Mouse (Mus musculus): ENCODE measurements around the gene Rhox3e. TPM values are rescaled to one million over a fixed set of nuclear protein-coding genes. Genes with fewer than 3 reads are reported as not detected.
"Not testable (repeated sequence)": the region's sequence is repeated elsewhere in the genome, so short reads cannot be mapped to it uniquely, and the experiment has no call there.

The Rhox3e gene
- not detected in 2 replicates for polyA plus RNA-seq (2016; fragmentation: Nextera tagmentation; extraction: Ambion mirVana)

- not testable (repeated sequence) for H3K27me3 ChIP-seq; H3K27ac ChIP-seq; H3K9ac ChIP-seq; ATAC-seq (ENCODE audit: insufficient number of reproducible peaks, insufficient read depth, low FRiP score, low TSS enrichment); H3K36me3 ChIP-seq; H3K4me3 ChIP-seq; H3K4me2 ChIP-seq (replicated peaks); H3K9me3 ChIP-seq; H3K4me1 ChIP-seq
- WGBS: 86% methylated on average over 1 of the region's 4 CpGs
Measured at GRCm38 (mm10) chrX:37541719-37542118, at the start of gene Rhox3e. Gene Rhox3e (plus strand): TSS chrX:37542019.

DNA sequence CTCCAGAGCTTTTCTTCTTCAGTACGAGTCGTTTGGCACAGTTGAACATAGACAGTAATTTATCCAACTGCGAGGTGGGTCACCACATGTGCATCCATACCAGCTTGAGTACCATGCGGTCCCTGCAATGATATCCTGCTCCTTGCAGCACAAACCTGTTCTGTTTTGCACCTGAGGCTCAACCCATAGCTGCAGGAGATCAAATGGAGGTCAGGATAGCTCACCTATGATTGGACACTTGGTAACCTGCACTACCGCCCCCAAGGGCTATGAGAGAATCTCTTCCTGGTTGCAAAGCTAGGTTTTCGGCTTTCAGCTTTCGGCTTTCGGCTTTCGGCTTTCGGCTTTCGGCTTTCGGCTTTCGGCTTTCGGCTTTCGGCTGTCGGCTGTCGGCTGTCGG lies 27.8 kb upstream of the Rhox3e start, which contains the start of gene Rhox4d:
Gene Rhox4d (plus strand): TSS at position 301 of the 400 bp plus-strand sequence.
- not testable (repeated sequence) for H3K4me1 ChIP-seq; H3K27ac ChIP-seq; ATAC-seq (ENCODE audit: insufficient number of reproducible peaks, insufficient read depth, low FRiP score, low TSS enrichment); H3K9ac ChIP-seq; H3K36me3 ChIP-seq; H3K4me3 ChIP-seq; H3K4me2 ChIP-seq (replicated peaks); H3K27me3 ChIP-seq; H3K9me3 ChIP-seq
- 93% methylated on average over 17 of the region's 18 CpGs for WGBS

GRCm38 (mm10) chrX:37530152-37530551 lies 11.7 kb upstream of the Rhox3e start, which contains the start of gene Rhox2e:
Gene Rhox2e (plus strand): TSS chrX:37530452.
- H3K4me2 ChIP-seq (replicated peaks); H3K9me3 ChIP-seq; H3K4me3 ChIP-seq; H3K36me3 ChIP-seq; H3K9ac ChIP-seq; H3K27me3 ChIP-seq; H3K4me1 ChIP-seq; H3K27ac ChIP-seq; ATAC-seq (ENCODE audit: insufficient number of reproducible peaks, insufficient read depth, low FRiP score, low TSS enrichment): not testable (repeated sequence)
- WGBS: 97% methylated on average over 2 of the region's 8 CpGs

GRCm38 (mm10) chrX:37557112-37557511 lies 15.3 kb downstream of the Rhox3e start, which contains the start of gene Rhox4e:
Gene Rhox4e (plus strand): TSS chrX:37557412.
- H3K36me3 ChIP-seq; H3K9ac ChIP-seq; H3K4me3 ChIP-seq; H3K27me3 ChIP-seq; H3K4me1 ChIP-seq; H3K27ac ChIP-seq; ATAC-seq (ENCODE audit: insufficient number of reproducible peaks, insufficient read depth, low FRiP score, low TSS enrichment); H3K4me2 ChIP-seq (replicated peaks); H3K9me3 ChIP-seq: not testable (repeated sequence)
- WGBS: 95% methylated on average over 10 of the region's 18 CpGs

DNA sequence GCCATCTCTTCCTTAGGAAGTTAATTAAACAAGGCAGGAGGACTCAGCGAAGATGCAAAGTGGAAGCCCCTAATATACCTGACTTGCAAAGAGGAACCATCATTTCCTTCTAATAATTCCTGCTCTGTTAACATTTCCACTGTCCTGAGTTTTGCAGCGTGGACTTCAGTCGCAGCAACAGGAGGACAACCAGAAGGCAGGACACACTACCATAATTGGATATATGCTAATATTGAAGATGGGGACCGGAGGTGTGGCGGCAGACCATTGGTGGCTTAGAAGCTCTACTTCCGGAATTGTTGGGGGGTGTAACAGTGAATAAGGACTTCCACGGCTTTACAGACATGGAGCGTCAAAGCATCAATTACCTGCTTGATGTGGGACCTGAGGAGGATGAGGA lies 29.3 kb downstream of the Rhox3e start, which contains the start of gene Rhox2f:
Gene Rhox2f (plus strand): TSS at position 301 of the 400 bp plus-strand sequence.
- WGBS: 96% methylated on average over 8 of the region's 8 CpGs
- not testable (repeated sequence) for H3K9ac ChIP-seq; H3K4me1 ChIP-seq; H3K4me2 ChIP-seq (replicated peaks); H3K9me3 ChIP-seq; H3K36me3 ChIP-seq; H3K4me3 ChIP-seq; H3K27ac ChIP-seq; H3K27me3 ChIP-seq; ATAC-seq (ENCODE audit: insufficient number of reproducible peaks, insufficient read depth, low FRiP score, low TSS enrichment)

DNA sequence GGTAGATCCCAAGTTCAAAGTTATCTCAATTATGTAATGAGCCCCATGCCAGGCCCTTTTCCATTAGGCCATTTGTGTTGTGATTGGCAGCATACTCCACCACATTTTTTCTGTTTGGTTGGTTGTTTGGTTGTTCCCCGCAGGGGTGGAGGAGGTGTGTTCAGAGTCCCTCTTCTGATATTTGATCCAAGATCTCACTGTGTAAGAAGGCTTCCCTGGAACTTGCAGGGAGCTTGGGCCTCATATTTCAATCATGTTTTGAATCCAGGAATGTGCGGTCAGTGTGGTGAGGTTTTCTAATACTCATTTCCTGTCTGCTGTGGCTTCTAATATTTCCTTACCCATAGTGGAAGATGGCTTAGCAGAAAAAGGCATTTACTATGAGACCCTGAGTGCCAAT lies 30.8 kb downstream of the Rhox3e start:
- not testable (repeated sequence) for H3K36me3 ChIP-seq; ATAC-seq (ENCODE audit: insufficient number of reproducible peaks, insufficient read depth, low FRiP score, low TSS enrichment); H3K4me2 ChIP-seq (replicated peaks); H3K9me3 ChIP-seq; H3K27me3 ChIP-seq; H3K4me1 ChIP-seq; H3K4me3 ChIP-seq; H3K9ac ChIP-seq; H3K27ac ChIP-seq
- WGBS: 32% methylated on average over 2 of the region's 2 CpGs

DNA sequence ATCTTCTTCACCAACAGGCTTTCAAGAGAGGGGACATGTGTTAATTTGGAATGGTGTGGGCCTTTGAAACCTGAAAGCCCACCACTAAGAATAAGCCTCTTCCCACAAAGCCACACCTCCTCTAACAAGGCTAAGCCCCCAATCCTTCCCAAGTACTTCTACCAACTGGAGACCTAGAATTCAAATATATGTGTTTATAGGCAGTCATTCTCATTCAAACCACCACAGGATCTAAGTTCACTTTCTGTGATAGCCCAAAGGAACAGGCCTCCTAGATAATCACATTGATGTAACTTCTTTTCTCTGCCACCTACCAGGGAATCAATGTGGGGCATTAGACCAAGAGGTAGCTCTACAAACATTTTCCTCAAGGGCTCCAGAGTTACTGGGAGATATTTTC lies 38.9 kb downstream of the Rhox3e start, which contains the start of gene Rhox3f:
Gene Rhox3f (plus strand): TSS at position 301 of the 400 bp plus-strand sequence.
- not testable (repeated sequence) for H3K36me3 ChIP-seq; H3K4me3 ChIP-seq; H3K27ac ChIP-seq; H3K9me3 ChIP-seq; ATAC-seq (ENCODE audit: insufficient number of reproducible peaks, insufficient read depth, low FRiP score, low TSS enrichment); H3K4me1 ChIP-seq; H3K4me2 ChIP-seq (replicated peaks); H3K9ac ChIP-seq; H3K27me3 ChIP-seq

Other genes starting within 250 kb of the Rhox3e start
- gene Rhox3a2, start 162.0 kb upstream of the Rhox3e start, polyA plus RNA-seq (2016; fragmentation: Nextera tagmentation; extraction: Ambion mirVana): not detected in 2 replicates
- gene Rhox4a2, start 151.2 kb upstream of the Rhox3e start, polyA plus RNA-seq (2016; fragmentation: Nextera tagmentation; extraction: Ambion mirVana): 1.5 and 2.3 TPM in 2 replicates
- gene Rhox2b, start 130.0 kb upstream of the Rhox3e start, polyA plus RNA-seq (2016; fragmentation: Nextera tagmentation; extraction: Ambion mirVana): not detected in 2 replicates
- 0.34 and 1.0 TPM in 2 replicates for gene Rhox4b, start 109.5 kb upstream of the Rhox3e start, polyA plus RNA-seq (2016; fragmentation: Nextera tagmentation; extraction: Ambion mirVana)
- 0.88 and 1.0 TPM in 2 replicates for gene Rhox2c, start 88.3 kb upstream of the Rhox3e start, polyA plus RNA-seq (2016; fragmentation: Nextera tagmentation; extraction: Ambion mirVana)
- not detected in 2 replicates for gene Rhox3c, start 83.4 kb upstream of the Rhox3e start, polyA plus RNA-seq (2016; fragmentation: Nextera tagmentation; extraction: Ambion mirVana)
- not detected in 2 replicates for gene Rhox4c, start 61.7 kb upstream of the Rhox3e start, polyA plus RNA-seq (2016; fragmentation: Nextera tagmentation; extraction: Ambion mirVana)
- not detected in 2 replicates for gene Rhox2d, start 48.6 kb upstream of the Rhox3e start, polyA plus RNA-seq (2016; fragmentation: Nextera tagmentation; extraction: Ambion mirVana)
- not detected in 2 replicates for gene Rhox4d, start 27.7 kb upstream of the Rhox3e start, polyA plus RNA-seq (2016; fragmentation: Nextera tagmentation; extraction: Ambion mirVana)
- gene Rhox2e, start 11.6 kb upstream of the Rhox3e start, polyA plus RNA-seq (2016; fragmentation: Nextera tagmentation; extraction: Ambion mirVana): not detected in 2 replicates
- not detected in 2 replicates for gene Rhox4e, start 15.4 kb downstream of the Rhox3e start, polyA plus RNA-seq (2016; fragmentation: Nextera tagmentation; extraction: Ambion mirVana)
- gene Rhox2f, start 29.4 kb downstream of the Rhox3e start, polyA plus RNA-seq (2016; fragmentation: Nextera tagmentation; extraction: Ambion mirVana): 0.55 TPM in 1 of 2 replicates, not detected in the other
- gene Rhox3f, start 39.0 kb downstream of the Rhox3e start, polyA plus RNA-seq (2016; fragmentation: Nextera tagmentation; extraction: Ambion mirVana): not detected in 2 replicates
- gene Rhox4f, start 65.7 kb downstream of the Rhox3e start, polyA plus RNA-seq (2016; fragmentation: Nextera tagmentation; extraction: Ambion mirVana): not detected in 2 replicates
- not detected in 2 replicates for gene Rhox3g, start 86.6 kb downstream of the Rhox3e start, polyA plus RNA-seq (2016; fragmentation: Nextera tagmentation; extraction: Ambion mirVana)
- gene Rhox2g, start 101.5 kb downstream of the Rhox3e start, polyA plus RNA-seq (2016; fragmentation: Nextera tagmentation; extraction: Ambion mirVana): not detected in 2 replicates
- gene Rhox4g, start 109.3 kb downstream of the Rhox3e start, polyA plus RNA-seq (2016; fragmentation: Nextera tagmentation; extraction: Ambion mirVana): not detected in 2 replicates
- gene Rhox3h, start 126.7 kb downstream of the Rhox3e start, polyA plus RNA-seq (2016; fragmentation: Nextera tagmentation; extraction: Ambion mirVana): not detected in 2 replicates
- not detected in 2 replicates for gene Rhox2h, start 131.3 kb downstream of the Rhox3e start, polyA plus RNA-seq (2016; fragmentation: Nextera tagmentation; extraction: Ambion mirVana)